Mouse (Mus musculus) left cerebral cortex, postnatal 4 days (tissue): Measurements from ENCODE around the gene Zim1. TPM values are rescaled to one million over a fixed set of nuclear protein-coding genes. Genes with fewer than 3 reads are reported as not detected.

Experiments
- DNase-seq: peaks from one replicate; pipeline ENCODE4 v3.0.0-alpha.2; 2022
- intact Hi-C: fragments of 180-260 bp; cut with DNase I; formaldehyde crosslinking; loops from one replicate; pipeline ENCODE4 v1.15.1; 2025
- total RNA-seq, 2 experiments: library from RNA; stranded (reverse); gene quantifications; 2 replicates each; pipeline ENCODE4 v1.2.3; 2021

Zim1 gene
- total RNA-seq, 2 experiments from 2014 or later: 20.5 to 37.4 TPM

DNA sequence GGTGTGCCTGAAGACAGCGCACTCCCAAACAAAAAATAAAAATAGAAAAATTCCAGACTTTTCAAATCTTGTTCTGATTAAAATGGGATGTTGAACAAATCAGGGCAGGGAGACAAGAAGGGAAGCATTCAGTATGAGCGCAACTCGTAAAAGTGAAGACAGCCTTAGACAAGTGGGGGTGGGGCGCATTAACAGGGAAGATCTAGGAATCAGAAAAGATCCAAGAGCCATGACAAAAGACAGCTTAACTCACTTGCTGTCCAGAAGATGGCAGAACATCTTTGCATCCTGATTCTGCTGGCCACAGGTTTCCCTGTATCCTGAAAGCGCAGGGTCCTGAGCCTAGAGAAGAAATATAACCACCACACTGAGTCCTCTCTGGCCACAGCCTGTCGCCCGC is 37.6 kb downstream of the Zim1 start:
- DNase-seq: no peak
- intact Hi-C loops: no loop called here

GRCm38 (mm10) chr7:6652151-6652550 is 44.1 kb downstream of the Zim1 start:
- DNase-seq: no peak
- intact Hi-C loops: no loop called here

- DNase-seq: no peak
- intact Hi-C loops: no loop called here
Measured at GRCm38 (mm10) chr7:6651221-6651620, 45.0 kb downstream of the Zim1 start.

GRCm38 (mm10) chr7:6650526-6650925 is 45.7 kb downstream of the Zim1 start:
- intact Hi-C loops: no loop called here
- DNase-seq: no peak

- intact Hi-C loops: no loop called here
- DNase-seq: no peak
Measured at GRCm38 (mm10) chr7:6645821-6646220, 50.4 kb downstream of the Zim1 start.

- intact Hi-C loops: no loop called here
Measured at GRCm38 (mm10) chr7:6638076-6638475, 58.2 kb downstream of the Zim1 start.

DNA sequence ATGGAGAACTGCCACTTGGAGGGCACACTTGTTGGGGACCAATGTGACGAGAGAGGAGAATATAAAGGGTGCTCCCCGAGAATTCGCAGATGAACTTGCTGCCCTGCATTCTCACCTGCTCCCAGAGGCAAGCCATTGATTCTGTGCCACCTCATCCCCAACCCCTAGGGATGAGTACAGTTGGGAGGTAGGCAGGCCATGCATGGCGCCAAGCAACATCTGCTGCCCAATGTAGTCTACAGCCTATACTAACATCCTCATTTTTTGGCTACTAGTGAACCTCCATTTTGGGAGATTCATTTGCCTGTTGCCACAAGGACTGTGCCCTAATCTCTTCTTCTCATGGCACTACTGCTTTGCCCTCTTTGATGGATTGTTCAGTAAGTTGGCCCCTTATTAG is 59.5 kb downstream of the Zim1 start:
- no peak for DNase-seq
- intact Hi-C loops: no loop called here

More at GRCm38 (mm10) chr7:6638076-6638475, 58.2 kb downstream of the Zim1 start:
- no peak for DNase-seq

- intact Hi-C loops: no loop called here
- DNase-seq: no peak
Measured at GRCm38 (mm10) chr7:6635831-6636230, 60.4 kb downstream of the Zim1 start.

Other genes with a start within 250 kb of the Zim1 start
- gene Olfr1336, start 240.3 kb downstream of the Zim1 start, total RNA-seq: under 1 TPM in 1 of 2 experiments, not detected in 1; 0.06 TPM
- gene Olfr1346, start 229.3 kb downstream of the Zim1 start, total RNA-seq: not detected
- not detected for gene Olfr5, start 209.5 kb downstream of the Zim1 start, total RNA-seq
- gene Olfr1347, start 196.7 kb downstream of the Zim1 start, total RNA-seq: not detected
- gene Olfr1348, start 187.7 kb downstream of the Zim1 start, total RNA-seq: not detected
- gene Olfr1349, start 173.5 kb downstream of the Zim1 start, total RNA-seq: not detected
- not detected for gene Olfr1350, start 131.6 kb downstream of the Zim1 start, total RNA-seq
- gene Peg3, start 34.0 kb upstream of the Zim1 start, total RNA-seq: 100 to 1,000 TPM in 1 of 2 experiments, 10 to 100 TPM in 1; 94.3 to 117 TPM
- 10 to 100 TPM; 52.9 to 67.1 TPM for gene Usp29, start 34.1 kb upstream of the Zim1 start, total RNA-seq